Mouse (Mus musculus) intestine, embryonic 15.5 days (tissue): ENCODE data around the gene Selenbp1. TPM values are rescaled to one million over a fixed set of nuclear protein-coding genes. Genes with fewer than 3 reads are reported as not detected.
A peak's percentile ranks its signal among the peaks of the same experiment; 100 is the strongest.
"Not testable (repeated sequence)": the region's sequence is repeated elsewhere in the genome, so short reads cannot be mapped to it uniquely, and the experiment has no call there.

Source experiments
- ATAC-seq: fragments of 200-750 bp; cut with Nextera tagmentation; 2 replicates; pipeline ENCODE4 v1.8.0; 2017; ENCODE audit warnings: moderate TSS enrichment, moderate library complexity
- H3K27ac ChIP-seq: fragments of 300-500 bp; sonication (generic); 2 replicates; pipeline ENCODE4 v1.5.1; 2015; ENCODE audit warnings: mild to moderate bottlenecking, inconsistent platforms
- H3K27me3 ChIP-seq: fragments of 300-500 bp; sonication (generic); replicated peaks from 2 replicates; pipeline ENCODE4 v1.6.1; 2015; ENCODE audit warnings: inconsistent platforms
- H3K36me3 ChIP-seq: fragments of 300-500 bp; sonication (generic); 2 replicates; pipeline ENCODE4 v1.6.1; 2015; ENCODE audit warnings: inconsistent platforms
- H3K4me1 ChIP-seq: fragments of 300-500 bp; sonication (generic); replicated peaks from 2 replicates; pipeline ENCODE4 v1.6.1; 2015; ENCODE audit warnings: inconsistent platforms
- H3K4me2 ChIP-seq: fragments of 300-500 bp; sonication (generic); replicated peaks from 2 replicates; pipeline ENCODE4 v1.6.1; 2015; ENCODE audit warnings: mild to moderate bottlenecking, inconsistent platforms
- H3K4me3 ChIP-seq: fragments of 300-500 bp; sonication (generic); replicated peaks from 2 replicates; pipeline ENCODE4 v1.5.1; 2015; ENCODE audit warnings: inconsistent platforms
- H3K9ac ChIP-seq: fragments of 300-500 bp; sonication (generic); 2 replicates; pipeline ENCODE4 v1.6.1; 2015; ENCODE audit warnings: inconsistent platforms
- H3K9me3 ChIP-seq: fragments of 300-500 bp; sonication (generic); 2 replicates; pipeline ENCODE4 v1.6.1; 2016; ENCODE audit warnings: inconsistent platforms
- WGBS: fragments of 180-500 bp; shearing (Covaris S2); methylation state at CpG from one replicate; pipeline ENCODE4 v1.1.7; 2015; 5-methylcytosine and 5-hydroxymethylcytosine counted together
- polyA plus RNA-seq: library from polyadenylated mRNA; unstranded; fragments of >200 nt; fragmentation: Nextera tagmentation; extraction: Ambion mirVana; gene quantifications from 2 replicates; pipeline ENCODE4 v1.2.1, GENCODE M21; 2015

Gene Selenbp1
- polyA plus RNA-seq, 1 experiment from 2014 or later: 108 TPM

DNA sequence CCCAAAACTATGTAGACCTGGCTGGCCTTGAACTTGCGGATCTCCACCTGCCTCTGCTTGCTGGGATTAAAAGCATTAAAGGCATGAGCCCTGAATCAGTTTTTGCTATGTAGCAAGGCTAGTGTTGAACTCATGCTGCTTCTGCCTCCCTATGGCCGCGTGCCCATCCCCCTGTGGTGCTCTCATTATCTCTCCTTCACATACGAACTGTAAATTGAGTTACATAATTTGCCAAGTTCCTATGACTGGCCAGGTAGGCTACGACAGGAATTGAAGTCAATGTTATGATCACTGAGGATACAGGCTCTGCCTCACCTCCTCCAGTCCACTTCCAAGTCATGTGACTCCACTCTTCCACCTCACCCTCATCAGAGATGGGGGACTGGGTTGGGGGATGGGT lies 3.3 kb downstream of the Selenbp1 start:
- not testable (repeated sequence) for H3K4me1 ChIP-seq, H3K27me3 ChIP-seq, H3K4me2 ChIP-seq, H3K4me3 ChIP-seq, H3K27ac ChIP-seq, H3K9ac ChIP-seq, ATAC-seq, H3K36me3 ChIP-seq, H3K9me3 ChIP-seq
- WGBS: 87% methylated on average over 5 of the region's 5 CpGs

GRCm38 (mm10) chr3:94937194-94937593 lies 4.3 kb downstream of the Selenbp1 start:
- not testable (repeated sequence) for H3K27ac ChIP-seq

DNA sequence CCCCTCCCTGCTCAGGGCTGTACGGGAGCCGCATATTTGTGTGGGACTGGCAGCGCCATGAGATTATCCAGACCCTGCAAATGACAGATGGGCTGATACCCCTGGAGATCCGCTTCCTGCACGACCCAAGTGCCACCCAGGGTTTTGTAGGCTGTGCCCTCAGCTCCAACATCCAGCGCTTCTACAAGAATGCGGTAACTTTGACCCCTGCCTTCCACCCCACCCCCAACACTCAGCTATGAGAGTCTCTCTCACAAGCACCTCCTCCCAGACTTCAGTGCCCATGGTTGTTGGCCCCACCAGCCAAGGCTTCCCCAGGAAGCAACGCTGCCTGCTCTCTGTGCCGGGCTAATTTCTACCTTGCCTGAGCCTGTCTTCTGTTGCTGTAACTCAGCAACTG lies 7.2 kb downstream of the Selenbp1 start:
- not testable (repeated sequence) for H3K9ac ChIP-seq, H3K4me2 ChIP-seq, H3K9me3 ChIP-seq, H3K4me1 ChIP-seq, H3K27ac ChIP-seq, H3K27me3 ChIP-seq, H3K36me3 ChIP-seq, ATAC-seq, H3K4me3 ChIP-seq
- 40% methylated on average over 9 of the region's 9 CpGs for WGBS

More at GRCm38 (mm10) chr3:94937194-94937593, 4.3 kb downstream of the Selenbp1 start:
- H3K4me1 ChIP-seq, H3K9ac ChIP-seq, H3K4me3 ChIP-seq, H3K36me3 ChIP-seq, H3K27me3 ChIP-seq, H3K4me2 ChIP-seq, ATAC-seq, H3K9me3 ChIP-seq: not testable (repeated sequence)
- WGBS: 88% methylated on average over 7 of the region's 7 CpGs

- H3K4me3 ChIP-seq, H3K27me3 ChIP-seq, H3K27ac ChIP-seq, H3K4me2 ChIP-seq, H3K9me3 ChIP-seq, H3K9ac ChIP-seq, H3K36me3 ChIP-seq, H3K4me1 ChIP-seq: not testable (repeated sequence)
- ATAC-seq: peak; percentile 52; the same call in 1 of the 2 replicates
- 84% methylated on average over 9 of the region's 9 CpGs for WGBS
These were observed 9.5 kb downstream of the Selenbp1 start for GRCm38 (mm10) chr3:94942211-94942967.

GRCm38 (mm10) chr3:94943706-94944105 lies 10.8 kb downstream of the Selenbp1 start:
- H3K4me1 ChIP-seq, H3K27me3 ChIP-seq, H3K4me2 ChIP-seq, H3K36me3 ChIP-seq, H3K27ac ChIP-seq, H3K9me3 ChIP-seq, H3K9ac ChIP-seq, H3K4me3 ChIP-seq: not testable (repeated sequence)
- ATAC-seq: 0 out of 2 replicates have a peak, but pooled peaks have one; percentile 18
- WGBS: 28% methylated on average over 4 of the region's 4 CpGs

DNA sequence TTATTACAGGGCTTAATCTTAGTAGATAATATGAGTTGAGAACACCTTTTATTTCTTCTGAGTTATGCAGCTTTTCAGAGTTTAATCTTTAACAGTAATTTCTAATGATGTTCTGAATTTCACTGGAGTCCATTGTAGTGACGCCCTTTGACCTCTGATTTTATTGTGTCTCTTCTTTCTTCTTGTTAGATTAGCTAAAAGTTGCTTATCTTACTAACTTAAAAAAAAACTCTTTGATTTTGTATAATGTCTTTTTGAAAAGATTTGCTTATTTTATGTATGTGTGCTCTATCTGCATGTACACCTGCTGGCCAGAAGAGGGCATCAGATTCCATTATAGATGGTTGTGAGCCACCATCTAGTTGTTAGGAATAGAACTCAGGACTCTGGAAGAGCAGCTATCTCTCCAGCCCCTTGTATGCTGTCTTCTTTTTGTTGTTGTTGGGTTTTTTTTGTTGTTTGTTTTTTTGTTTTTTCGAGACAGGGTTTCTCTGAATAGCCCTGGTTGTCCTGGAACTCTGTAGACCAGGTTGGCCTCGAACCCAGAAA lies 15.3 kb downstream of the Selenbp1 start:
- WGBS: 64% methylated on average over 3 of the region's 3 CpGs
- H3K4me1 ChIP-seq: peaks cover 9% of the 10 kb centered on the region; the same call in 1 of the 2 replicates
- H3K27ac ChIP-seq: no peak overlapping the region
- no peak overlapping the region for H3K4me3 ChIP-seq
- H3K36me3 ChIP-seq: no peaks in the 10 kb centered on the region
- no peaks in the 10 kb centered on the region for H3K9me3 ChIP-seq
- no peaks in the 10 kb centered on the region for H3K27me3 ChIP-seq
- no peak overlapping the region for H3K4me2 ChIP-seq
- peak; percentile 29; the same call in 1 of the 2 replicates for ATAC-seq
- H3K9ac ChIP-seq: no peak overlapping the region

GRCm38 (mm10) chr3:94949645-94950044 lies 16.8 kb downstream of the Selenbp1 start:
- Histone ChIP-seq H3K27ac (no peak overlapping the region), H3K27me3 (no peaks in the 10 kb centered on the region), H3K9ac (no peak overlapping the region), H3K36me3 (no peaks in the 10 kb centered on the region), H3K9me3 (no peaks in the 10 kb centered on the region), H3K4me1 (peaks cover 9% of the 10 kb centered on the region; the same call in 1 of the 2 replicates), H3K4me3 (no peak overlapping the region), H3K4me2 (no peak overlapping the region)
- 53% methylated on average over 3 of the region's 3 CpGs for WGBS
- no peak for ATAC-seq

GRCm38 (mm10) chr3:94952806-94953205 lies 19.9 kb downstream of the Selenbp1 start:
- H3K9ac ChIP-seq: no peak overlapping the region

DNA sequence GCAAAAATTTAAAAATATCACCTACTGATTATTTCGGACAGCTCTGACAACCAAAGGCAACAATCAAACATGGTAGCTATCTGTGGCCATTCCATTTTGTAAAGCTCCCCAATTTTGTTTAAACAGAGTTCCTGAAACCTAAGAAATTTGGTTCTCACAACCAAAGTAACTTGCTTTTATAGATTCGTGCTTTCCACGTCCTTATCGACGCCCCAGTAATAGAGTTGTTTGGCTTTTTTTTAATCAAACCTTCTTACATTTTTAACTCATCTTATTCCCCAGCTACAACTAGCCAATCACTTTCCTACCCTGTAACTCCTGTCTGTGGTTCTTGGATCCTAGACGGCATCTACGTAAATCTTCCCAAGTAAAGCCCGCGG lies 20.5 kb downstream of the Selenbp1 start:
- Histone ChIP-seq H3K9me3 (no peaks in the 10 kb centered on the region), H3K36me3 (peaks cover 18% of the 10 kb centered on the region), H3K9ac (peak overlapping the region; percentile 50), H3K27me3 (no peaks in the 10 kb centered on the region), H3K27ac (peak overlapping the region; percentile 92), H3K4me2 (peak overlapping the region; percentile 71), H3K4me1 (peaks cover 16% of the 10 kb centered on the region), H3K4me3 (peak overlapping the region; percentile 81)
- WGBS: 10% methylated on average over 9 of the region's 9 CpGs
- ATAC-seq: no peak

More at GRCm38 (mm10) chr3:94952806-94953205, 19.9 kb downstream of the Selenbp1 start:
- H3K4me2 ChIP-seq: peak overlapping the region; percentile 71
- 48% methylated on average over 5 of the region's 5 CpGs for WGBS
- H3K36me3 ChIP-seq: peaks cover 15% of the 10 kb centered on the region
- H3K27me3 ChIP-seq: no peaks in the 10 kb centered on the region
- H3K27ac ChIP-seq: no peak overlapping the region
- H3K4me1 ChIP-seq: peaks cover 16% of the 10 kb centered on the region
- ATAC-seq: peak; percentile 31; the same call in 1 of the 2 replicates
- H3K4me3 ChIP-seq: peak overlapping the region; percentile 3; the same call in 1 of the 2 replicates
- H3K9me3 ChIP-seq: no peaks in the 10 kb centered on the region

DNA sequence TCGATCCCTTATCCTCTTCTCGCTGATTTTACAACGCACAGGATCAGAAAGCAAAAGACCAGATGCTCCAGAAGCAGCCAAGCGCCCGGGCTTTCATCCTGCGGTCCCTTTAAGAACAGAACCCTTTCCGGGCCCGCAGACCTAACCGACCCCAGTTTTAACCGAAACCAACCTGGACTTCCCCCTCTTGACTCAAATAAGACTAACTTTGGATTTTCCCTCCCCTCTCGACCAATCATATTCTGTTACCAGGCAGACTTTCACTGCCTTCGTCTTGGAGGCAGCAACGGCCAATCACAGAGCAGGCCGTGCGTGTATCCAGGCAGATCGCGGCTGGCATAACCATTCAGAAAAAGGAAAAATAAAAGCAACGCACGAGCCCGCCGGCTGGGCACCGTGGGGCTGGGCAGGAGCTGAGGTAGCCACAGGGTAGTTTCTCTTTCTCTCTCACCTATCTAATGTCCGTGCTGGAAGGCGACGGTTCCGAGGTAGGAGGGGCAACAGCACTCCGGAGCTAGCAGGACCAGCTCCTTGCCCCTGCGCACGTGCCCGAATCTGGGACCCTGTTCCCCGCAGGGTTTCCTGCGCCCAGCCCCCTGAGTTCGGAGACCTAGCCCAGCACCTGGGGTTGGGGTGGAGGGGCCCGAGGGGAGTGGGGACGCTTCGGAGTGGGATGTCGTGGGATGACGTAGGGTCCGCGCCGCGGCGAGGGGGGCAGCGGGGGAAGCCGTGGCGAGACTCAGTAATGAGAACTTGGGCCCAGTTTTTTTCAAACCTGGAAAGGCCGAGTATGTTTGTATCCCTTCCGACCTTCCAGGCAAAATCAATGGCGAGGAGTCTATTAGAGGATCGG lies 21.1 kb downstream of the Selenbp1 start, which contains the start of gene Rfx5:
Rfx5 (plus strand) TSS at position 312 of the 853 bp plus-strand sequence.
- H3K27me3 ChIP-seq: no peaks in the 10 kb centered on the region
- ATAC-seq: peak; percentile 97
- 0% methylated on average over 50 of the region's 50 CpGs for WGBS
- H3K36me3 ChIP-seq: peaks cover 18% of the 10 kb centered on the region
- H3K4me3 ChIP-seq: peak within 1 kb of the TSS; percentile 81
- peak within 1 kb of the TSS; percentile 92 for H3K27ac ChIP-seq
- H3K9ac ChIP-seq: peak within 1 kb of the TSS; percentile 84
- H3K9me3 ChIP-seq: no peaks in the 10 kb centered on the region
- H3K4me1 ChIP-seq: peaks cover 16% of the 10 kb centered on the region
- H3K4me2 ChIP-seq: peak within 1 kb of the TSS; percentile 71

- H3K36me3 ChIP-seq: peaks cover 18% of the 10 kb centered on the region
- no peak overlapping the region for H3K4me3 ChIP-seq
- 90% methylated on average over 8 of the region's 8 CpGs for WGBS
- peaks cover 7% of the 10 kb centered on the region; the same call in 1 of the 2 replicates for H3K4me1 ChIP-seq
- no peaks in the 10 kb centered on the region for H3K9me3 ChIP-seq
- no peak overlapping the region for H3K9ac ChIP-seq
- H3K27ac ChIP-seq: no peak overlapping the region
- no peak overlapping the region for H3K4me2 ChIP-seq
- no peak for ATAC-seq
- H3K27me3 ChIP-seq: no peaks in the 10 kb centered on the region
These were observed 25.4 kb downstream of the Selenbp1 start for GRCm38 (mm10) chr3:94958295-94958694.

DNA sequence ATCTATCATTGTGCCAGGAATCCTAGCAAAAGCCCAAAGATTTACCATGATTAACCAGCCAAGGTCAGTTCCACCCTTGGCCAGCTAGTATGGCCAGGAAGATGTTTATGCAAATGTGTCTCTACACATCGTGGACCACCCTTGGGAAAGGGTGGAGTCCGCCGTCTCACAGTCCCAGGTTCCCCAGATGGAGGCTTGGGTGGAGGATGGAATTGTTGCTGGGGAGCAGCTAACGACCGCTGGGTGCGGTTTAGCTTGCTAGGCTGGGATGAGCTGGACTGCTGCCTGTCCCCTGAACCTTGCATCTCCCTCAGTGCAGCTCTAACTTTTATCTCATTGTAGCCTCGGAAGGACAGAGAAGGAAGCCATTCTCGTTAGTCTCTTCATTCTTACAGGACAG lies 27.0 kb downstream of the Selenbp1 start:
- WGBS: 40% methylated on average over 8 of the region's 8 CpGs
- Histone ChIP-seq H3K27ac (no peak overlapping the region), H3K4me3 (no peak overlapping the region), H3K4me2 (no peak overlapping the region), H3K9ac (no peak overlapping the region), H3K9me3 (no peaks in the 10 kb centered on the region), H3K27me3 (no peaks in the 10 kb centered on the region), H3K4me1 (peaks cover 5% of the 10 kb centered on the region; the same call in 1 of the 2 replicates), H3K36me3 (peaks cover 18% of the 10 kb centered on the region)
- no peak for ATAC-seq
